Mouse (Mus musculus) heart, adult 2 months (tissue): ENCODE measurements at regions not wholly inside any gene's neighbourhood (a gene's known extent, or its start where the extent isn't known, plus 50 kb on each side); places are given as distances from the start of the nearest gene placed in this dataset.

ENCODE experiments used
- CTCF ChIP-seq: fragments of 200-600 bp; IDR thresholded peaks from 2 replicates; pipeline ENCODE4 v1.8.1; 2022; ENCODE audit warnings: antibody characterized with exemption, mild to moderate bottlenecking, moderate library complexity
- EP300 ChIP-seq: fragments of 200-500 bp; IDR thresholded peaks from 2 replicates; pipeline ENCODE4 v1.6.1; 2011; ENCODE audit warnings: low read depth, low read length, control low read depth; ENCODE audit not compliant: insufficient read depth
- POLR2A ChIP-seq: fragments of 200-500 bp; IDR thresholded peaks from 2 replicates; pipeline ENCODE4 v1.6.1; 2011; ENCODE audit warnings: mild to moderate bottlenecking, low read depth, low read length, control low read depth; ENCODE audit not compliant: insufficient read depth

- TF ChIP-seq POLR2A (no peak), CTCF (no peak), EP300 (no peak)
Measured at GRCm38 (mm10) chr1:83844827-83845379, 436.9 kb upstream of the Sphkap start.
